Mouse (Mus musculus) kidney, adult 11 months (tissue): ENCODE measurements around the gene Cdnf.

Source experiments
- DNase-seq: peaks from one replicate; pipeline ENCODE4 v3.0.0; 2022

Cdnf gene

DNA sequence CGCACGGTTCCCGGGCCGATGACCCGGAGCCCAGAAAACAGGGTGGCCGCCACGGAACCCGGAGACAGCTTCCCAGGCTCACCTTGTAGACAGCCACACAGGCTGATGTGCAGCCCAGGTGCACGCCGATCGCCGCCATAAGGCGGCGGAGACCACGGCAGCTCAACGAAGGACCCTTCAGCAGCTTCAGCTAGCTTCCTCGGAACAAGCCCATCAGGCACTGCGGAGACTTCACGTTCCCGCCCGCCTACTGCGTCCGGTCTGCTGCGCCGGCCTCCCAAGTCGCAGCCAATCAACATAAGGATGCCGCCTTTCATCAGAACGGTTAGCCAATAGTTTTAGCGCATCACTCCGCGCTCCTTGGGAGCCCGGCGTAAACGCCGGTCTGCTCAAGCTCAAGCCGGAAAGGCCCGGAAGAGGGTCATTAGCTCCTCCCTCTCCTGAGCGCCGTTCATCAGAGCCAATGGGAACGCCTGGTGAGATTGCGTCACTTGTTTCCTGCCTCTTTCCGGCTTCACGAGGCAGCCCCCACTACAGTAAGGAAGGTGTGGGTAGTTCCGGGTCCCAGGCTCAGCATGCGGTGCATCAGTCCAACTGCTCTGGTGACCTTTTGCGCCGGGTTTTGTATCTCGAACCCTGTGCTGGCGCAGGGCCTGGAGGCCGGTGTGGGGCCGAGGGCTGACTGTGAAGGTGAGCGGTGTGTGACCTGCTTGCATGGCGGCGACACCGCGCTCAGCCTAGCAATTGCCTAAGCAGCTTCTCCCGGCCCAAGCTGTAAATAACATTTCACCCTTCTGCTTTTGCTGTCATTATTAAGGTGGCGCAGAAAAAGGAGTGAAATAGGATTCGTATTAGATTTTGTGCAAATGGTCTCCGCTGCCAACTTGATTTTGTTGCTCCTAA is at the start of gene Cdnf, which contains the start of the genes Gm45902 and Hspa14:
Cdnf (plus strand) TSS at position 479 of the 903 bp plus-strand sequence.
Gm45902 (minus strand) TSS at position 239 of the 903 bp plus-strand sequence.
Hspa14 (minus strand) TSS at position 263 of the 903 bp plus-strand sequence.
- peak; percentile 99 for DNase-seq

DNA sequence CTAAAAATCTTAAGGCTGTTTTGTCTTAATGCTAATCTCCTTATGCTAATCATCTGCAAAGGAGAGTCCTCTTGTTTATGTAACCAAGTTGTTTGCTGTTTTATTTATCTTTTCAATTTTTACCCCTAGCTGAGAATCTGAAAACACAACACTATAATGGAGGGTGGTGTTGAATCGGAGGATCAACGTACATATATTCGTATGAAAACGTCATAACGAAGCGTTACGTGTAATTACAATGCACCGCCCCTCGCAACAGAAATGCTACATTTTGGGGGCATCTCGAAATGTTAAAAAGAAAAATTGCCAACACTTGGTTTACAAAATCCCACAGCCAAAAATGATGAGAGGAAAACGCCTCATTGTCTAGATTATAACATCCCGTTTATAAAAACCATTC is 38.9 kb upstream of the Cdnf start:
- DNase-seq = no peak

DNA sequence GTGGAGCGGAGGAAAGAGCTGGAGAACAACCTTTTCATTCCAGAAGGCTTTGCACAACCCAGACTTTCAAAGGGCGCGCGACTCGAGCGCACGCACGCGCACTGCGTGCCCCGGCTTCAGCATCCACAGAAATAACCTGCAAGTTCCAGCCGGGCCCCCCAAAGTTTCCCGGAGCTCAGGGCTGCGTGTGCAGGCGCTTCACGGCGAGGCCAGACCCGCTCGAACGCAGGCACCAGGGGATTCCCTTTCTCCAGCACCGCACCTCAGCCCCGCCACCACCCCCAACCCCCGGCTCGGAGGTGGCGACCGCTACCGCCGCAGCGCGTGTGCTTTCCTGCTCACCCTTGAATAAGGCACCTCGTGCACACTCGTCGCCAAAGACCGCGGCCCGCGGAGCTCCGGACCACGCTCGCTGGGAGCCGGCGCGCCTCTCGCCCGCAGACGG is 38.4 kb upstream of the Cdnf start:
- peak; percentile 38 for DNase-seq

DNA sequence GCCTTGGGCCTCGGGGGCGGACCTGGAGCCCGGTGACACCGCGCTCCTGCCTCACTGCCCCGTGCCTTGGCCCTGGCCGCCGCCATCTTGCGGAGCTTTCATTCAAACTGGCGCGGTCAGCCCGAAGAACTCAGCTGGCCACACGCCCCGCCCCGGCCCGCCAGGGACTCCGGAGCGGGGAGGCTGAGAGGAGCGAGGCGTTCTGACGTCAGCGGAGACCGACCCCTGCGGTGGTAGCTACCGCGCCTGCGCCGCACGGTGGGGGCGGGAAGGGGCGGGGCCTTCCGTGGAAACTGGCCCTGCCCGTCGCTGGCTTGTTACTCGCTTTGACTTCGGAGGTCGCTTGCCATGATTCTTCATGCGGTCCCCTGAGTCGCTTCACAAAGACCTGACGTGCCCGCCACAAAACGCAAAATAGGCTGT is 38.0 kb upstream of the Cdnf start, which contains the start of gene Suv39h2:
Suv39h2 (minus strand) TSS at position 171 of the 423 bp plus-strand sequence.
- DNase-seq = peak; percentile 94

DNA sequence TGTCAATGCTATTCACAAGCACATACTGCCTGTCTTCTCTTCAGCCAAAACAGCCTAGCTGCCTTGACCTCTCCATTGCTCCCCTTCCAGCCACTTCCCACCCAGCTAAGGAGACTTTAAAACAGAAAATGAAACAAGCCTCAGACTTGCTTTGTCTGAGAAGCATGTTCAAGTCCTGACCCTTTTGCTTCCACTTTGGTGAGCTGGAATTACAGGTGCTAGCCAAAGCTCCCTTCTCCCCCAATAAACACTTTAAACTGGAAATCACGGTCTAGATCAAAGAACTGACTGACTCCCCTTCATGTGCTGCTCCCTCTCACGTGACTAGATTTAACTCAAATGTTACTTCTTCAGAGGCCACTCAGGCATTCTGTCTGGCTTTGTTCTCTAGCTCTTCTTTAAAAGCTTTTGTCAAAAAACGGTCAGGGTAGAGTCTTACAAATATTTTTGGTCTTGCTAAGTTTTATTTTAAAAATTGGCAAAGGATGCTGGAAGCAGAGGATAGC is 37.0 kb upstream of the Cdnf start:
- no peak for DNase-seq

DNA sequence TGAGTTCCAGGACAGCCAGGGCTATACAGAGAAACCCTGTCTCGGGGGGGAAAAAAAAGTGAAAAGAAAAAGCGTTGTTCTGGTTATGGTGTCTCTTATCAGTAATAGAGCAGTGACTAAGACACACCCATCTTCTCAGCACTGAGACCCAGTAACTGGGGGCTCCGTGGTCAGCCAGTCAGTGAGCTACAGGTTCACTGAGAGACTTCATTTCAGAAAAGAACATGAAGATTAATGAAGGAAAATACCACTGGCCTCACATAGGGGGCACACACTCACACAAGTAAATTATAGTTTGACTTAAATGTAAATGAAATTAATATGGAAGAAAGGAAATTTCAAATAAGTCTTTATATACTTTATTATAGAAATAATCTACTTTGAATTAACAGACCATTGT is 32.6 kb upstream of the Cdnf start:
- no peak for DNase-seq

DNA sequence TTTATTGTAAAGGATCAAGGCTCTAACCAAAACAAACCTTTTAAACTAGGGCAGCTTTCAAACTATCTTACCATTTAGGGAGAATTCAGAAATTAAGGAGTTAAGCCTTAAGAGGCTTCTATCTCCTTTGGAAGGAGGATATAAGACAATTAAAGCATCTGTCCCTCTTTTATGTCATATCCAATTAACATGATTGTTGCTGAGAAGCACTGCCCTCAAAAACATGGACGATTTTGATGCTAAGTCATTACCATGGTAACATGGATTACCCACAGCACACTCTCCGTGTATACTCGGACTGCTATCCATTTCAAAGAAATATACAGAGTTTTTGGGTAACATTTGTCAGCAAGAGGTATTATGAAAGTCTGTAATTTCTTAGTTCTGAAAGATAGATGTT is 23.0 kb upstream of the Cdnf start:
- DNase-seq = no peak

DNA sequence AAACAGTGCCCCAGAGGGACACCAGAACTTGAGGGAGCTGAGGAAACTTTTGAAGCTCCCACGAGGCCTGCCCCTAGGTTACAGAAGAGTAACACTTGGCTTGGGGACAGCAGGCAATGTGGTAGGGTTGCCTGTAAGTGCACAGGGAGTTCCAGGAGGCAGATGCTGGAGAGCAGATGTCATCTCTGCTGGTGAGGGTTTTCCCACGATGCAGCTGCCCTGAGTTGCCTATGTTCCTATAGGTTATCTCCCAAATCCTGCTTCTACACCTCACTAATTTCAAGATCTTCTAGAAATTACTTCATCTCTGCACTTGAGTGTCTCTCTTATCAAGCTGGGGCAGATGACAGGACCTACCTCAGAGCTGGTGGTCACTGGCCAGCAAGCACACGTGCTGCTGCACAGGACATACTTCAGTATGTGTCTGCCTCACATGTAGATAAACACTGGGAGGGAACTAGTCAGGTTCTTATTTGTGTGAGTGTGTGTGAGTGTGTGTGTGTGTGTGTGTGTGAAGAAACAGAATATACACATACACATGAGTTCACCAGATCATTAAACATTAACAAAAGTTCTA is 18.9 kb upstream of the Cdnf start:
- no peak for DNase-seq

DNA sequence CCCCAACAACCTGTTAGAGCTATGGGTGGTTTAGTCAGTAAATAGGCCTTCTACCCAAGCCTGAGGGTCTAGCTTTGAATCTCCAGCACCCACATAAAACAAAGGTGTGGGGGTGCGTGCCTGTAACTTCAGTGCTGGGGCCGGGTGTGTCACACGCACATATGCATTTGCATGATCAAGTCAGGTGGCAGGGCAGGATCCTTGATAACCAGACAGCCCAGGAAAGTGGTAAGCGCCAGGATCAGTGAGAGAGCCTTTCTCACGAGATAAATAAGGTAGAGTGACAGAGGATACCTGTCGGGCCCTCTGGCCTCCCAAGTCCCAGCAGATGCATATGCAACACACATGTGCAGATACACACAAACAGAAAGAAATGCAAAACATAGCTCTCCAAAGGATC is 13.3 kb upstream of the Cdnf start:
- no peak for DNase-seq

DNA sequence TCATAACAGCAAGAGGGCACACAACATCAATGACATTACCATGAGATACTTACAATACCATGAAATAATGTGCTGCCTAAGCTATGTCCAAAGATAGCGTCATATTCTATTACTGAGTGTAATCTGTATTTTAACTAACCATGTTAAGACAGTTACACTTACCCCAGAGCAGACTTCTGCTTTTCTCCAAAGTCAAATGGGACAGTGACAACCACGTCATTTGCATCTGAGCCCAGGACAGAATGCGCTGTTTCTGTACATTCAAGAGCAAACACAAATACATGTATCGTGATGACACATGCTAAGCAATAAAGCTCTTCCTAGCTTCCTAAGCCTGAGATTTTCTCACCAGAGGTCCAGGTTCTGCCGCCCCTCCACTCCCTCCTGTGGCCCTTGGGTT is 11.9 kb upstream of the Cdnf start:
- DNase-seq = no peak

DNA sequence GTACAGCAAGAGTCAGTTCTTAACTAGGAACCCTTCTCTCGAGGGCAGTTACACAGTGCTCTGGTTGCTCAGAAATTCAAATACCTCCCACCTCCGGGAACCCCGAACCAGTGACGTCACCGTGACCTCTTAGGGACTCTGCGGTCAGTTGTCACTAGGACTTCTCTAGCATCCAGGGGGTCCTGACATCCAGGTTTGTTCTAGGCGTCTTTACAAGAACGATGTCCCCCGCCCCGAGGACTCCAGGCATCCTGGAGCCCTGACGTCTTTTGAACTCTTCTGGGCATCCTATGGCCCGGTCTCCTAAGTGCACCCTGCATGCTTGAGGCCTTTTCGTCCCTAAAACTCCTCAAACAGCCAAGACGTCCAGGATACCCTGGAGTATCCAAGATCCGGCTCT is 754 bp upstream of the Cdnf start:
- no peak for DNase-seq

DNA sequence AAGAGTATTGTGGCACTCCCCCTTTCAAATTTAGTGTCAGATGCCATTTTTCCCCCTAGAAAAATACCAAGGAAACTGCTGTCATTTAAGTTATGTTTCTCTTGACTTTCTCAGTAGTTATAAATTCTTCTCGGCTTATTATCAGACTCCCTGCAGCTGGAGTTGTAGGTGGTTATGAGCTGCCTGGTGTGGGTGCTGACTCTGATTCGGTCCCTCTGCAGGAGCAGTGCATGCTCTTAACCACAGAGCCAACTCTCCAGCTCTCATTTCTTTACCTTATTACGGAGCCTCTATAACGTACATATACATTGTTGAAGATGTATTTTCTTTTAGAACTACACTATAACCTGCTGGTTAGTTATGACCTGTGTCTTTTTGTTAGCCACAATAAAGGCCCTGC is 9.7 kb downstream of the Cdnf start:
- no peak for DNase-seq

DNA sequence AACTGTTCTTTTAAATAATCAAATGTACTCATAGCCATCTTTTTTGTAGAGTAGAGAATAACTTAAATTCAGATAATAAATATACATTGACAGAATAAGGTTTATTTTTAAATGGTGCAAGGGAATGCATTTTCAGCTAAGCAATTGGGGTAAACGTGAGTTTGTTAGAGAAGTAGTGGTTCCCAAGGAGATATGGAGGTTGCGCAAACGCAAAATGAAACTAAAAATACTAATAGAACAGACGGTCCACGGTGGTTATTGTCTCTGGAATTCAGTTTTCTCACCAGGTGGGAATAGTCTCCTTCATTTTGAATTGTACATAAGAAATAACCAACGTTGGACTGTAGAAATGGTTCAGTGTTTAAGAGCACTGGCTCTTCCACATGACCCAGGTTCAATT is 13.5 kb downstream of the Cdnf start:
- no peak for DNase-seq

DNA sequence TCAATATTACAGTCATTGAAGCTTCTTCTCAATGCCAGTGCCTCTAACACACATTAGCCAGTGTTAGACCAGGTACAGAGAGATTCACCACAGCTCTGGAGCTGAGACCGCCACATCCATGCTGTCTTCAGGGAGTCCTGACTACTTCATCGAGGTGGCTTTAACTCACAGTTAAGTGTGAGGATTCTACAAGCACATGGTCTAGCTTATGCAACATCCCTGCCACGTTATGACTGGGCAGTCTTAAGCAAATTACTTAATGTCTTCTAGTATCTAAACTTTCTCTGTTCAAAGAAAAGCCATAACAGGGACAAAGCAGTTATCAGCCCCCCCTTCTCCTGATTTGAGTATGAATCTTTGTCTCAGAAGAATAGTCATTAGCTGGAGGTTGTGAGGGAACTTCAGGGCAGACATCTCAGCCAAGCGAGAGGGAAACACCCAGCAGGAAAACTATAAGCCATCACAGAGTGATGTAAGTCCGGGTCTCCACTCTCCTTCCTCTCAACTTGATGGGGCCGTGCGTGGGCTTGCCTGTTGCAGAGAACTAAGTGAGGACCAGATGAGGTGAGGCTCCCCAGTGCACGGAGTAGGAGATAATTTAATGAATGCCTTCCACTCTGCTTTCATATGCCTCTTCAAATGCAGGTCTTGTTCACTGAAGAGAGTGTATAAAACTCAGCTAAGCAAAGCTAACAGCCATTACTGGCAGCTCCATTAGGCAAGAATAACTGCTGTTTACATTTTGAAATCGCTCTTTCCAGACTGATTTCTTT is 28.7 kb downstream of the Cdnf start:
- DNase-seq = no peak

DNA sequence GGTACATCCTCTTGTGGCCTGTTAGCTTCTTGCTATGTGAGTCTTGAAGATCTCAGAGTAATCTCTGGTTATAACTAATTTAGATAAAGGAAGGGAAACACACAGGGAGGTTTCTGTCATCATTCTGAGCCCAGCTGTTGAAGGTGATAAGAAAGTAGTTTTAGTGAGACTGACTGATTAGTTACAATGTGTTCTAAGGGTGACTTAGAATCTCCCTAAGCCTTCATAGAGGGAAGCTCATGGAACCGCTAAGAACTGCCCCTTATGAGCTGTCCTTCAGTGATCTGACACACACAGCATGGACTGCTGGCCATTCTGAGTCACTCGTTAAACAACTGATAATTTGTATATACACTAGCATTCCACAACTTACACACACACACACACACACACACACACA is 33.2 kb downstream of the Cdnf start:
- DNase-seq = no peak

DNA sequence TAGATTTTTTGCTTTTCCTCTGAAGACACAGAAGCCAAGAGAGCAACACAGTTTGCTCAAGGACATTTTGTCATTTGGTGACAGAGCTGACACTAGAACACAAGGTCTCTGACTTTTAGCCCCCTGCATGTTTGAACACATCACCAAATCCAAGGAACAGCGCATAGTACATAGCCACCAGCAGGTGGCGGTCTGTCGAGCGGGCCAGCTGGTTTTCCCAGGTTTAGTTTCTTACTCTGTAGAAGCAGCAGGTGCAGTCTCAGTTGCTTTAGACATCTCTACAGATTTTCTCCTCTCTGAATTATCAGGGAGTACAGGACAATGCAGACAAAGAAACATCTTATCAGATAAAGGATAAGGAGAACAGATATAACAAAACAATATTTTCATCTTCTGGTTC is 33.8 kb downstream of the Cdnf start:
- DNase-seq = peak; percentile 43

DNA sequence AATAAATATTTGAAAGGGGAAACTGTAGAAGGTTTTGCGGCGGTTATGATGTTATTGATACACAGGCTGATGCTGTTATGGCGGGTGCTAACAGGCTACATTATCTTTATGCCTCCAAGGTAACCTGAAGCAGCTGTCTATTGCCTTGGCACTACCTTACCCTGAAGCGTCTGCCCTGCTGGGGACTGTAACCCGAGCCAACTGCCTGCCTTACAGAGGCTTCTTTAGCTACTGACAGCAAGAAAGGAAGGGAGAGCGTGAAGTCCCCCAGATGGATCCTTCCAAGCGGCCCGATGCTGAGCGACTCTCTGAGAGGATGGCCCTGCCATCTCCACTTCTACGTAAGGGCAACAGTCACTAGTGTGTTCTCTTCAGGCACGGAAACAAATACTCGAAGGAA is 57.4 kb downstream of the Cdnf start, which contains the start of gene Fam107b:
Fam107b (plus strand) TSS at position 303 of the 400 bp plus-strand sequence.
- DNase-seq = no peak

DNA sequence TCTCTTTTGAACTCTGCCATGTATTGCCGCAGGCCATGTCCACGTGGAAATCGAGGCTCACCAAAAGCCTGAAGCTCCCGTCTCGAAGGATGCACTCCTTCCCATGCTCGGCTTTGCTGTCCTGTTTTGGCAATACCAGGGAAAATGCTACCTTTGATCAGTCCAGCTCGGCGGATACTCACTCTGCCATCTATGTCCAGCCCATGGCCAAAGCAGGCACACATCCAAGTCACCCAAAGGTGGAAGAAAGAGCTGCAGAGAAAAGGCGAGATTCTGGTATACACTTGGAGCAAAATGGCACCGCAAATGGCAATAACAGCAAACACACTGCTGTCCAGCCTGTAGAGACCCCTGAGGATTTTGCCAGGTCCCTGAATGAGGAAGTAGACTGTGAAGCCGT is 57.8 kb downstream of the Cdnf start:
- peak; percentile 7 for DNase-seq

DNA sequence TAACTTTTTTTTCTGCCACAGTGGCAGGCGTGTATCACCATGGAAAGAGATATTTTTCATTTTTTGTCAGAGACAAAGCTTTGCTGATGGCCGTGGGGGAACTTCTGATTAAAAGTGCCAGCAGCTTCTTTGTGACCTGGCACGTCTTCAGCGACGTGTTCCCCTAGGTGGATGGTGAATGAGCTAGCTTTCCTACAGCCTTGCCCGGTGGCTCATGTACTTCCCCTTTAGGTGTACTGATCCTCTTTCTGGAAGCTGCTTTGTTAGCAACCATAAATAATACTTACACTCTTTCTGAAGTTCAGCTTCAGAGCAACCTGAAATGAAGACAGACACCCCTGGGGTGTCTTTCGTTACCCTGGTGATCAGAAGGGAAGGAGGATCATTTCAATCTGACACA is 61.1 kb downstream of the Cdnf start:
- no peak for DNase-seq

DNA sequence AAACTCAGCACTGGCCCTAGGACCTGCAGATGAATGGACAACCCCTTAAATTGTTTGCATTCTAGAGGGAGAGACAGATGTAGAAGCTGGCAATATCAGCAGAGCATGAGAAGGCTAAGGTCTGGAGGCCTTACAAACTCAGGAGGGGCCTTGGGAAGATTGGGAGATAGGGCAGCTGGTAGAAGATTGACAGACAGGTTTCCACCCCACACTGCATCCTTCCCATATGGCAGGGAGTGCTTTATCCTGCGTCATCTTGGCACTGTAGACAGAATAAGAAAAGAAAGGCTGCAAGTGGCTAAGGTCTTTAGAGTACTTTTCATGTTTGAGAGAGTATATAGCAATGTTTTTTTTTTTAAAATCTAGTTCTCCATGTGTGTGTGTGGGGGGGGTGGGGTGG is 62.3 kb downstream of the Cdnf start:
- no peak for DNase-seq
